ENCODE assay signal across 8 mouse cellular contexts in genomic region chr17:65916135-65916668, GRCm38 (mm10). TPM values are rescaled to one million over a fixed set of nuclear protein-coding genes. Genes with fewer than 3 reads are reported as not detected.
DNase-seq lines count a peak whose midpoint lies in the region; ATAC-seq lines count a peak whose summit lies in the region.

No protein-coding gene starts in this region.

- H3K4me1 ChIP-seq in hindbrain, embryonic 15.5 days (replicated peaks), result 0 out of 2 replicates have a peak, but pooled peaks cover 4% of the 10 kb centered on the region
- H3K4me1 ChIP-seq in midbrain, embryonic 14.5 days (ENCODE audit: control insufficient read depth, insufficient read depth, low read length), result no peaks in the 10 kb centered on the region
- H3K4me1 ChIP-seq in stomach, embryonic 15.5 days, result peaks cover 16% of the 10 kb centered on the region; the same call in 1 of the 2 replicates

- no peaks in the 10 kb centered on the region for H3K9me3 ChIP-seq in hindbrain, embryonic 15.5 days
- no peaks in the 10 kb centered on the region for H3K9me3 ChIP-seq in midbrain, embryonic 14.5 days (ENCODE audit: control insufficient read depth, low read length)
- no peaks in the 10 kb centered on the region for H3K9me3 ChIP-seq in stomach, embryonic 15.5 days

- peak overlapping the region; percentile 26 for H3K4me2 ChIP-seq in hindbrain, embryonic 15.5 days
- no peak overlapping the region for H3K4me2 ChIP-seq in midbrain, embryonic 14.5 days (ENCODE audit: low read length)
- peak overlapping the region; percentile 29; the same call in 1 of the 2 replicates for H3K4me2 ChIP-seq in stomach, embryonic 15.5 days

- peak; percentile 94 for ATAC-seq in hindbrain, embryonic 15.5 days (ENCODE audit: low FRiP score, low read depth)
- ATAC-seq in midbrain, embryonic 14.5 days (ENCODE audit: low FRiP score, low TSS enrichment), result peak; percentile 85
- peak; percentile 89 for ATAC-seq in stomach, embryonic 15.5 days (ENCODE audit: insufficient read depth, low FRiP score, low read depth)

- 0 out of 2 replicates have a peak overlapping the region, but pooled peaks have one; percentile 10 for H3K9ac ChIP-seq in hindbrain, embryonic 15.5 days
- H3K9ac ChIP-seq in midbrain, embryonic 14.5 days (replicated peaks; ENCODE audit: low read length), result no peak overlapping the region
- no peak overlapping the region for H3K9ac ChIP-seq in stomach, embryonic 15.5 days

- H3K27ac ChIP-seq in hindbrain, embryonic 15.5 days (replicated peaks), result peak overlapping the region; percentile 68
- H3K27ac ChIP-seq in midbrain, embryonic 14.5 days (replicated peaks; ENCODE audit: low read depth, low read length), result peak overlapping the region; percentile 64
- peak overlapping the region; percentile 98 for H3K27ac ChIP-seq in stomach, embryonic 15.5 days

- H3K4me3 ChIP-seq in hindbrain, embryonic 15.5 days, result no peak overlapping the region
- no peak overlapping the region for H3K4me3 ChIP-seq in midbrain, embryonic 14.5 days (replicated peaks; ENCODE audit: low read depth, low read length)
- H3K4me3 ChIP-seq in stomach, embryonic 15.5 days (replicated peaks), result no peak overlapping the region

- peak; percentile 99 for DNase-seq in Muller cell, postnatal 12 days (ENCODE audit: inconsistent ontology term)
- peak; percentile 66 to 80 for DNase-seq in cerebellum, postnatal 14 days
- DNase-seq in gastrocnemius, adult 8-10 months (ENCODE audit: low spot score in 2 of 2), result peak; percentile 86 to 89
- peak; percentile 63 to 74 for DNase-seq in layer of hippocampus, postnatal 25 days (ENCODE audit: extremely low spot score in 1 of 2, low spot score in 1 of 2)
- peak; percentile 77 for DNase-seq in midbrain, embryonic 14.5 days
- no peak for DNase-seq in T-cell, adult 2 months (ENCODE audit: low spot score)

- H3K36me3 ChIP-seq in hindbrain, embryonic 15.5 days, result no peaks in the 10 kb centered on the region
- H3K36me3 ChIP-seq in midbrain, embryonic 14.5 days (ENCODE audit: control insufficient read depth, insufficient read depth, low read length), result no peaks in the 10 kb centered on the region
- no peaks in the 10 kb centered on the region for H3K36me3 ChIP-seq in stomach, embryonic 15.5 days

- WGBS in hindbrain, embryonic 15.5 days, result 8% methylated on average over 8 of the region's 8 CpGs
- WGBS in midbrain, embryonic 14.5 days, result 10% methylated on average over 8 of the region's 8 CpGs
- WGBS in stomach, embryonic 15.5 days, result 23% methylated on average over 8 of the region's 8 CpGs

- no peaks in the 10 kb centered on the region for H3K27me3 ChIP-seq in hindbrain, embryonic 15.5 days
- H3K27me3 ChIP-seq in midbrain, embryonic 14.5 days (ENCODE audit: control insufficient read depth, insufficient read depth, low read length), result no peaks in the 10 kb centered on the region
- no peaks in the 10 kb centered on the region for H3K27me3 ChIP-seq in stomach, embryonic 15.5 days (replicated peaks)

RNA-seq across cellular contexts. Expression of gene Ralbp1, which starts 30.6 kb away (rescaled TPM):
- 10 to 100 TPM; 24.5 to 31.2 (median 28.6) TPM for total RNA-seq in gastrocnemius, adult 8-10 months (2022)
- polyA plus RNA-seq in hindbrain, embryonic 15.5 days (2015; fragmentation: Nextera tagmentation; extraction: Ambion mirVana), result 58.0 and 62.9 TPM in 2 replicates
- total RNA-seq in layer of hippocampus, postnatal 25 days (2021), result 10 to 100 TPM; 47.2 to 53.5 TPM
- polyA plus RNA-seq in midbrain, embryonic 14.5 days (2014; fragmentation: Nextera tagmentation; extraction: Ambion mirVana), result 38.5 and 54.0 TPM in 2 replicates
- polyA plus RNA-seq in stomach, embryonic 15.5 days (2015; fragmentation: Nextera tagmentation; extraction: Ambion mirVana), result 80.9 and 95.3 TPM in 2 replicates

RNA-seq across cellular contexts. Expression of gene Twsg1, which starts 34.8 kb away (rescaled TPM):
- 10 to 100 TPM; 31.6 to 41.9 (median 38.2) TPM for total RNA-seq in gastrocnemius, adult 8-10 months (2022)
- 51.2 and 55.5 TPM in 2 replicates for polyA plus RNA-seq in hindbrain, embryonic 15.5 days (2015; fragmentation: Nextera tagmentation; extraction: Ambion mirVana)
- total RNA-seq in layer of hippocampus, postnatal 25 days (2021), result 10 to 100 TPM; 29.3 to 30.0 TPM
- polyA plus RNA-seq in midbrain, embryonic 14.5 days (2014; fragmentation: Nextera tagmentation; extraction: Ambion mirVana), result 53.1 and 71.4 TPM in 2 replicates
- 118 and 119 TPM in 2 replicates for polyA plus RNA-seq in stomach, embryonic 15.5 days (2015; fragmentation: Nextera tagmentation; extraction: Ambion mirVana)
